Mouse (Mus musculus): Measurements from ENCODE around the gene Dtx1. TPM values are rescaled to one million over a fixed set of nuclear protein-coding genes. Genes with fewer than 3 reads are reported as not detected.

Dtx1 gene
- polyA plus RNA-seq, 1 experiment from 2014 or later: 0.06 TPM

GRCm38 (mm10) chr5:120704421-120704820 is 7.3 kb downstream of the Dtx1 start:
- Histone ChIP-seq H3K4me1 (replicated peaks) (0 out of 2 replicates have a peak, but pooled peaks cover 3% of the 10 kb centered on the region), H3K27ac (replicated peaks) (no peak overlapping the region), H3K4me3 (replicated peaks) (no peak overlapping the region), H3K36me3 (replicated peaks) (no peaks in the 10 kb centered on the region), H3K27me3 (peaks cover 56% of the 10 kb centered on the region), H3K9me3 (replicated peaks) (no peaks in the 10 kb centered on the region), H3K4me2 (no peak overlapping the region), H3K9ac (no peak overlapping the region)
- 36% methylated on average over 6 of the region's 6 CpGs for WGBS (ENCODE audit: insufficient replicate concordance)
- no peak for ATAC-seq (ENCODE audit: insufficient read depth)

GRCm38 (mm10) chr5:120703660-120704059 is 8.1 kb downstream of the Dtx1 start:
- 50% methylated on average over 3 of the region's 3 CpGs for WGBS (ENCODE audit: insufficient replicate concordance)
- no peak for ATAC-seq (ENCODE audit: insufficient read depth)
- H3K27me3 ChIP-seq: peaks cover 48% of the 10 kb centered on the region

GRCm38 (mm10) chr5:120702969-120703368 is 8.8 kb downstream of the Dtx1 start:
- Histone ChIP-seq H3K9me3 (replicated peaks) (no peaks in the 10 kb centered on the region), H3K4me1 (replicated peaks) (0 out of 2 replicates have a peak, but pooled peaks cover 3% of the 10 kb centered on the region), H3K36me3 (replicated peaks) (no peaks in the 10 kb centered on the region), H3K4me3 (replicated peaks) (no peak overlapping the region), H3K27me3 (peaks cover 45% of the 10 kb centered on the region), H3K27ac (replicated peaks) (no peak overlapping the region), H3K4me2 (no peak overlapping the region), H3K9ac (no peak overlapping the region)
- ATAC-seq (ENCODE audit: insufficient read depth): no peak
- 56% methylated on average over 2 of the region's 2 CpGs for WGBS (ENCODE audit: insufficient replicate concordance)

More at GRCm38 (mm10) chr5:120703660-120704059, 8.1 kb downstream of the Dtx1 start:
- Histone ChIP-seq H3K4me2 (no peak overlapping the region), H3K9ac (no peak overlapping the region), H3K36me3 (replicated peaks) (no peaks in the 10 kb centered on the region), H3K4me1 (replicated peaks) (0 out of 2 replicates have a peak, but pooled peaks cover 3% of the 10 kb centered on the region), H3K27ac (replicated peaks) (no peak overlapping the region), H3K9me3 (replicated peaks) (no peaks in the 10 kb centered on the region), H3K4me3 (replicated peaks) (no peak overlapping the region)

GRCm38 (mm10) chr5:120702421-120702820 is 9.3 kb downstream of the Dtx1 start:
- Histone ChIP-seq H3K27ac (replicated peaks) (no peak overlapping the region), H3K4me1 (replicated peaks) (0 out of 2 replicates have a peak, but pooled peaks cover 3% of the 10 kb centered on the region), H3K9ac (no peak overlapping the region), H3K9me3 (replicated peaks) (no peaks in the 10 kb centered on the region), H3K36me3 (replicated peaks) (no peaks in the 10 kb centered on the region), H3K27me3 (peaks cover 43% of the 10 kb centered on the region), H3K4me2 (no peak overlapping the region), H3K4me3 (replicated peaks) (no peak overlapping the region)
- no peak for ATAC-seq (ENCODE audit: insufficient read depth)
- WGBS (ENCODE audit: insufficient replicate concordance): 64% methylated on average over 4 of the region's 4 CpGs

- Histone ChIP-seq H3K4me3 (replicated peaks) (no peak overlapping the region), H3K36me3 (replicated peaks) (no peaks in the 10 kb centered on the region), H3K9me3 (replicated peaks) (no peaks in the 10 kb centered on the region), H3K27ac (replicated peaks) (no peak overlapping the region), H3K27me3 (peaks cover 42% of the 10 kb centered on the region), H3K9ac (no peak overlapping the region), H3K4me2 (no peak overlapping the region), H3K4me1 (replicated peaks) (no peaks in the 10 kb centered on the region)
- ATAC-seq (ENCODE audit: insufficient read depth): no peak
- WGBS (ENCODE audit: insufficient replicate concordance): 47% methylated on average over 11 of the region's 11 CpGs
These were observed 10.5 kb downstream of the Dtx1 start for GRCm38 (mm10) chr5:120700996-120701790.

- Histone ChIP-seq H3K27me3 (peaks cover 49% of the 10 kb centered on the region), H3K27ac (replicated peaks) (no peak overlapping the region)
These were observed 12.8 kb downstream of the Dtx1 start for GRCm38 (mm10) chr5:120698801-120699391.

GRCm38 (mm10) chr5:120698181-120698580 is 13.5 kb downstream of the Dtx1 start:
- Histone ChIP-seq H3K27me3 (peaks cover 56% of the 10 kb centered on the region), H3K9me3 (replicated peaks) (no peaks in the 10 kb centered on the region), H3K9ac (no peak overlapping the region), H3K36me3 (replicated peaks) (no peaks in the 10 kb centered on the region), H3K4me3 (replicated peaks) (no peak overlapping the region), H3K27ac (replicated peaks) (no peak overlapping the region), H3K4me1 (replicated peaks) (0 out of 2 replicates have a peak, but pooled peaks cover 2% of the 10 kb centered on the region), H3K4me2 (no peak overlapping the region)
- 33% methylated on average over 3 of the region's 3 CpGs for WGBS (ENCODE audit: insufficient replicate concordance)
- no peak for ATAC-seq (ENCODE audit: insufficient read depth)

More at GRCm38 (mm10) chr5:120698801-120699391, 12.8 kb downstream of the Dtx1 start:
- H3K4me2 ChIP-seq: no peak overlapping the region
- WGBS (ENCODE audit: insufficient replicate concordance): 47% methylated on average over 16 of the region's 16 CpGs
- no peak overlapping the region for H3K9ac ChIP-seq
- H3K4me3 ChIP-seq (replicated peaks): no peak overlapping the region
- H3K4me1 ChIP-seq (replicated peaks): 0 out of 2 replicates have a peak, but pooled peaks cover 2% of the 10 kb centered on the region
- no peak for ATAC-seq (ENCODE audit: insufficient read depth)
- H3K36me3 ChIP-seq (replicated peaks): no peaks in the 10 kb centered on the region
- no peaks in the 10 kb centered on the region for H3K9me3 ChIP-seq (replicated peaks)

- peaks cover 70% of the 10 kb centered on the region for H3K27me3 ChIP-seq
These were observed 14.9 kb downstream of the Dtx1 start for GRCm38 (mm10) chr5:120696865-120697264.

GRCm38 (mm10) chr5:120696057-120696743 is 15.5 kb downstream of the Dtx1 start:
- H3K36me3 ChIP-seq (replicated peaks): no peaks in the 10 kb centered on the region
- no peak overlapping the region for H3K4me2 ChIP-seq
- H3K27me3 ChIP-seq: peaks cover 73% of the 10 kb centered on the region
- H3K4me3 ChIP-seq (replicated peaks): no peak overlapping the region
- no peaks in the 10 kb centered on the region for H3K9me3 ChIP-seq (replicated peaks)
- no peak overlapping the region for H3K9ac ChIP-seq
- 51% methylated on average over 16 of the region's 16 CpGs for WGBS (ENCODE audit: insufficient replicate concordance)
- ATAC-seq (ENCODE audit: insufficient read depth): peak; percentile 42; the same call in 1 of the 2 replicates
- H3K4me1 ChIP-seq (replicated peaks): 0 out of 2 replicates have a peak, but pooled peaks cover 2% of the 10 kb centered on the region
- no peak overlapping the region for H3K27ac ChIP-seq (replicated peaks)

More at GRCm38 (mm10) chr5:120696865-120697264, 14.9 kb downstream of the Dtx1 start:
- 36% methylated on average over 4 of the region's 4 CpGs for whole genome bisulfite sequencing (ENCODE audit: insufficient replicate concordance)
- ATAC-seq (ENCODE audit: insufficient read depth): no peak
- Histone ChIP-seq H3K4me2 (no peak overlapping the region), H3K4me3 (replicated peaks) (no peak overlapping the region), H3K9me3 (replicated peaks) (no peaks in the 10 kb centered on the region), H3K4me1 (replicated peaks) (0 out of 2 replicates have a peak, but pooled peaks cover 2% of the 10 kb centered on the region), H3K36me3 (replicated peaks) (no peaks in the 10 kb centered on the region), H3K9ac (no peak overlapping the region), H3K27ac (replicated peaks) (no peak overlapping the region)

GRCm38 (mm10) chr5:120694695-120695074 is 17.0 kb downstream of the Dtx1 start:
- Histone ChIP-seq H3K27ac (replicated peaks) (no peak overlapping the region), H3K36me3 (replicated peaks) (no peaks in the 10 kb centered on the region), H3K4me1 (replicated peaks) (0 out of 2 replicates have a peak, but pooled peaks cover 2% of the 10 kb centered on the region), H3K4me3 (replicated peaks) (no peak overlapping the region), H3K4me2 (no peak overlapping the region), H3K9me3 (replicated peaks) (no peaks in the 10 kb centered on the region), H3K27me3 (peaks cover 65% of the 10 kb centered on the region), H3K9ac (no peak overlapping the region)
- 3% methylated on average over 41 of the region's 41 CpGs for WGBS (ENCODE audit: insufficient replicate concordance)
- no peak for ATAC-seq (ENCODE audit: insufficient read depth)

Data from liver, embryonic 15.5 days (tissue).